Mouse (Mus musculus) kidney, embryonic 16.5 days (tissue): ENCODE measurements around the gene Pik3r6. TPM values are rescaled to one million over a fixed set of nuclear protein-coding genes. Genes with fewer than 3 reads are reported as not detected.

Experiments
- ATAC-seq: fragments of 200-750 bp; cut with Nextera tagmentation; 2 replicates; pipeline ENCODE4 v1.8.0; 2017; ENCODE audit warnings: moderate TSS enrichment; ENCODE audit not compliant: low FRiP score, low TSS enrichment
- H3K27ac ChIP-seq: fragments of 300-500 bp; sonication (generic); 2 replicates; pipeline ENCODE4 v1.5.1; 2014; ENCODE audit warnings: low read length
- H3K27me3 ChIP-seq: fragments of 300-500 bp; sonication (generic); 2 replicates; pipeline ENCODE4 v1.6.1; 2014; ENCODE audit warnings: low read length, control low read depth, mixed read lengths; ENCODE audit not compliant: insufficient read depth
- H3K36me3 ChIP-seq: fragments of 300-500 bp; sonication (generic); 2 replicates; pipeline ENCODE4 v1.6.1; 2014; ENCODE audit warnings: low read length, control low read depth, mixed read lengths; ENCODE audit not compliant: insufficient read depth
- H3K4me1 ChIP-seq: fragments of 300-500 bp; sonication (generic); 2 replicates; pipeline ENCODE4 v1.6.1; 2014; ENCODE audit warnings: low read length, control low read depth, mixed read lengths; ENCODE audit not compliant: insufficient read depth
- H3K4me2 ChIP-seq: fragments of 300-500 bp; sonication (generic); replicated peaks from 2 replicates; pipeline ENCODE4 v1.6.1; 2014; ENCODE audit warnings: low read depth, low read length
- H3K4me3 ChIP-seq: fragments of 300-500 bp; sonication (generic); 2 replicates; pipeline ENCODE4 v1.5.1; 2014; ENCODE audit warnings: mild to moderate bottlenecking, low read length
- H3K9ac ChIP-seq: fragments of 300-500 bp; sonication (generic); replicated peaks from 2 replicates; pipeline ENCODE4 v1.6.1; 2014; ENCODE audit warnings: low read length
- H3K9me3 ChIP-seq: fragments of 300-500 bp; sonication (generic); 2 replicates; pipeline ENCODE4 v1.6.1; 2016; ENCODE audit warnings: low read length, control low read depth
- WGBS: fragments of 180-500 bp; shearing (Covaris S2); extraction: QIAGEN DNeasy Blood & Tissue Kit; methylation state at CpG from one replicate; pipeline ENCODE4 v1.1.7; 2014; 5-methylcytosine and 5-hydroxymethylcytosine counted together
- polyA plus RNA-seq: library from polyadenylated mRNA; unstranded; fragments of >200 nt; fragmentation: Nextera tagmentation; extraction: Ambion mirVana; gene quantifications from 2 replicates; pipeline ENCODE4 v1.2.1, GENCODE M21; 2015

Pik3r6 gene
- polyA plus RNA-seq, 1 experiment from 2014 or later = 5.0 TPM

DNA sequence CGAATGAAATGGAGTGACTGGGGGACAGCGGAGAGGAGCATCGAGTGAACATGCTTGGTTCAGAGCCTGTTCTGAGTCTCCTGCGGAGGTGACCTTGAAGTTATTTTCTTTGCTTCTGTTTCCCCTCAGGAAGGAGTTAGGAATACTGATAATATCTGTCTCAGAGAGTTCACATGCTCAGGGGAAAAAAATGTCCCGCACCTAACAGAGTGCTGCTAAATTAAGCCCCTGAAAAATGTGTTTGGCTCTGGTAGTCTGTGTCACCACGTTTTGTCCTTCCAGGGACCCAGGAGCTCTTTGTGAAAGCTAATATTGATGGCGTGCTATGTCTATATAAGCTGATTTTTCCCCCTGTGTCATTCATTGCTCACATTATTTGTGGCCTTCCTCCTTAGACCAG is 42.4 kb downstream of the Pik3r6 start:
- H3K4me1 ChIP-seq = peaks cover 4% of the 10 kb centered on the region; the same call in 1 of the 2 replicates
- no peak overlapping the region for H3K4me2 ChIP-seq
- WGBS = 51% methylated on average over 7 of the region's 7 CpGs
- no peak overlapping the region for H3K9ac ChIP-seq
- H3K9me3 ChIP-seq = no peaks in the 10 kb centered on the region
- no peak overlapping the region for H3K27ac ChIP-seq
- no peak overlapping the region for H3K4me3 ChIP-seq
- H3K27me3 ChIP-seq = no peaks in the 10 kb centered on the region; the same call in 1 of the 2 replicates
- H3K36me3 ChIP-seq = no peaks in the 10 kb centered on the region
- ATAC-seq = no peak

DNA sequence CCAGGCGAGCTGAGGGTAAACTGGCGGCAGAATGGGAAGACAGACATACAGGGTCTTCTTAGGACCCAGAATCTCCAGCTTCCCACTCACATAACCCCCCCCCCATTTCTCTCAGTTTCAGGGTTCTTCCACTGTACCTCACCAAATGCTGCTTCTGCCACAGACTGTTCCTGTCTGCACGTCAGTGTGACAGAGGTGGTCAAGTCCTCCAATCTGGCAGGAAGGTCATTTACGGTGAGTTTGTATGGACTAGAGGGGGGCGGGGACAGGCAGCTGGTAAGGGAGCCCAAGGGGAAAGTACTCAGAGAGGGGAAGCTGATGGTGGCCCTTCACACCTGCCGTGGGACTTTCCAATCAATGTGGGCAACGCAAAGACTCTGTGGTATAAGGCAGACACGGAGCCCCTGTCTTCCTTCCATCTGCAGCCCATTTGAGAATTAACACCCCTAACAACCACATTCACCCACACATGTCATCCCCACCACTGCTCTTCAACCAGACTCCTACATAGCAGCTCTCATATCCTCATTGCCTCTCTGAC is 42.9 kb downstream of the Pik3r6 start:
- no peaks in the 10 kb centered on the region for H3K9me3 ChIP-seq
- WGBS = 76% methylated on average over 8 of the region's 8 CpGs
- no peaks in the 10 kb centered on the region; the same call in 1 of the 2 replicates for H3K27me3 ChIP-seq
- ATAC-seq = no peak
- H3K36me3 ChIP-seq = no peaks in the 10 kb centered on the region
- no peak overlapping the region for H3K27ac ChIP-seq
- H3K4me2 ChIP-seq = no peak overlapping the region
- H3K9ac ChIP-seq = no peak overlapping the region
- H3K4me3 ChIP-seq = no peak overlapping the region
- H3K4me1 ChIP-seq = peaks cover 4% of the 10 kb centered on the region; the same call in 1 of the 2 replicates

DNA sequence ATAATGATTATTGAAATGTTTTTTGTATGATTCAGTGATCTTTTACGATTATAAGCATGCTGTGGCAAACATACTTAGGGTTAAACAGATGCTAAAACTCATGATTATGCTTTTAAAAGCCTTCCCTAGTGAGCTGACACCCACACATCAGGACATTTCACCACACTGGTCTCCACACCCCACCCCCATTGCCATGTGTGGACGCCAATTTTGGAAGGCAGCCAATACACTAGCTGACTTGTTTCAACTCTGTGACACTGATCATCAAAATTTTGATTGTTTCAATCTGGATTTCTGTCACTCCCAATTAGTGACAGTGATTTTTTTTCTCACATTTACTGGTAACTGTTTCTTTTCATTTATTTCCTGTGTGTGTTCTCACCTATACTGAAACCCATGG is 44.7 kb downstream of the Pik3r6 start:
- ATAC-seq = no peak
- peaks cover 4% of the 10 kb centered on the region; the same call in 1 of the 2 replicates for H3K4me1 ChIP-seq
- H3K36me3 ChIP-seq = no peaks in the 10 kb centered on the region
- H3K9ac ChIP-seq = no peak overlapping the region
- H3K9me3 ChIP-seq = no peaks in the 10 kb centered on the region
- no peak overlapping the region for H3K27ac ChIP-seq
- no peaks in the 10 kb centered on the region; the same call in 1 of the 2 replicates for H3K27me3 ChIP-seq
- WGBS = 49% methylated on average over 2 of the region's 2 CpGs
- H3K4me3 ChIP-seq = no peak overlapping the region
- no peak overlapping the region for H3K4me2 ChIP-seq

DNA sequence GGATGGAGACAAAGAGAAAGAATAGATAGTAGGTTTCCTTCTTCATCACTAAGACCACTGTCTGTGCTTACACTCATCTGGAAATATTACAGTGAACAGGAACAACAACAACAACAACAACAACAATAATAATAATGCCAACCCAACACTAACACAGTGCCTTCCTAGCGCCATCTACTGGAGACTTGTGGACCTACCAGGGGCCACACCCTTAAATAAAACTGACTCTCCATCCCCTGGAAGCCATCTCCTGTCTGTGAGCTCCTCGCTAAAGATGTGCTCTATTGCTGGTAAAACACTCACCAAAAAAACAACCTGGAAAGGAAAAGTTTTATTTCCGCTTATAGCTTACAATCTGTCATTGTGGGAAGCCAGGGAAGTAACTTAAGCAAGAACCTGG is 46.8 kb downstream of the Pik3r6 start:
- Histone ChIP-seq H3K36me3 (no peaks in the 10 kb centered on the region), H3K4me3 (no peak overlapping the region), H3K27ac (no peak overlapping the region), H3K9me3 (no peaks in the 10 kb centered on the region), H3K4me1 (peaks cover 4% of the 10 kb centered on the region; the same call in 1 of the 2 replicates), H3K9ac (no peak overlapping the region), H3K27me3 (no peaks in the 10 kb centered on the region), H3K4me2 (no peak overlapping the region)
- no peak for ATAC-seq
- whole genome bisulfite sequencing = 58% methylated on average over 3 of the region's 3 CpGs

DNA sequence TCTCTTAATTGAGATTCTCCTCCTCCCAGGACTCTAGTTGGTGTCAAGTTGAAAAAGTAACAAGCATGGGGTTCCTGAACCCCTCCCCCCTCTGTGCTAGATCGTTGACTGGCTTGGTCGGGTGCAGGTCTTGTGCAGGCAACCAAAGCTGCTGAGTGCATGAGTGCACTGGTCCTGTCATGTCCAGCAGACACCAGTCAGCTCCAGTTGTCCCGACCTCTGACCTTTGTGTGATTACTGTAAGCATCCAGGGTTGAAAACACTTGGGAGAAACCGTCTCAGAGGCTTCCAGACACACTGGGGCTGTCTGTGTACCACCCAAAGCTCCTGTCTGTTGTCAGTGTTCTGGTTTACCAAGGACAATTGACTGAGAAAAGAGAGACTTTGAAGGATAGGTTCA is 47.5 kb downstream of the Pik3r6 start:
- Histone ChIP-seq H3K9me3 (no peaks in the 10 kb centered on the region), H3K36me3 (no peaks in the 10 kb centered on the region), H3K27me3 (no peaks in the 10 kb centered on the region), H3K4me2 (no peak overlapping the region), H3K27ac (no peak overlapping the region), H3K4me3 (no peak overlapping the region), H3K4me1 (no peaks in the 10 kb centered on the region; the same call in 1 of the 2 replicates), H3K9ac (no peak overlapping the region)
- ATAC-seq = 0 out of 2 replicates have a peak, but pooled peaks have one; percentile 23
- WGBS = 50% methylated on average over 4 of the region's 4 CpGs

DNA sequence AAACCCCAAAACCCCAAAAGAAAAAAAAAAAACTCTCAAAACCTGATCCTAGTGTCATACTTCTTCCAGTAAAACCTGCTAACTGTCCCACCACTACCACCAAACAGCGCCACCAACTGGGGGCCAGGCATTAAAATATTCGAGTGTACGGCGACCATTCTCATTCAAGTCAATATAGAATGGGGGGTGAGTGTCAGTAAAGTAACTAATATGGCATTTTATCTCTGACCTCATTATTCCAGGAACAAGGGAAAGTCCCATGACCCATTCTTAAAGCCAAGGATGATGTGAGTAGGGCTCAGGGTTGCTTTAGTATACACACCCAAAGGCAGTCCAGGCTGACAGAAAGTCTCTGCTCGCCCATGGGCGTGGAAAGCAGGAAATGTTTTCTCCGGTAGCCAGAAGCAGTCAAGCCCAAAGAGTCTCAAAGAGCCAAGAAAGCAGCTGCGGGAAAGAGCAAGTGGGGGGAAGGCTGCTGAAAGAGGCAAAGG is 51.2 kb downstream of the Pik3r6 start:
- no peak for ATAC-seq
- WGBS = 34% methylated on average over 8 of the region's 8 CpGs

DNA sequence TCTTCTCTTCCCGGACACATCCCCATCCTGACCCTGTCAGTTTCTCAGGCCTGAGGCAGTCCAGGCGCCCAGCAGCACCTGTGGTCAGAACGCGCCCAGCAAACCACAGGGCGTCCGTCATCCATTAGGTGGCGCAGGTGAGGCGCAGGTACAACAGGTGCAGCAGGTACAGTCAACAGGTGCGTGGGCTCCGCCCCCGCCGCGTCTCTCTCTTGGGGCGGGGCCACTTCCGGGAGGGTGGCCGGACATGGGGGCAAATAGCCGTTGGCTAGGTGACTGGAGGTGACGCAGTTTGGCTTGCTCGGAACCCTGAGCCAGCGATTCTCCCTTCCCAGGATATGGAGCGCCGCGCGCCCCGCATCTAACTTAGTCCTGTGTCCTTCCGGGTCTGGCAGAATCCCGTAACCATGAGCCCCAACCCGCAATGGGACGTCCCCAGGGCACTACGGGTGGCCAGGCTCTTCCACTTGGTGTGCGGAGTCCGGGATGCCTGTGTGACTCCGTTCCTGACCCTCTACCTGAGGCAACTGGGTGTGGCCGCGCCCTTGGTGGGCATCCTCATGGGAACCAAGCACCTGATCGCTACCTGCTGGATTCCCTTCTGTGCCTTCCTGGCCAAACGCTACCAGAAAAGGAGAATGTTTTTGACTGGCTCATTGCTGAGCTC is 53.2 kb downstream of the Pik3r6 start, which contains the start of gene Mfsd6l:
Gene Mfsd6l, plus strand, starts transcription at position 269 of the 667 bp plus-strand sequence.
- no peaks in the 10 kb centered on the region for H3K27me3 ChIP-seq
- H3K4me3 ChIP-seq = peak within 1 kb of the TSS; percentile 49
- H3K9me3 ChIP-seq = no peaks in the 10 kb centered on the region
- WGBS = 7% methylated on average over 37 of the region's 37 CpGs
- H3K36me3 ChIP-seq = no peaks in the 10 kb centered on the region
- ATAC-seq = peak; percentile 78
- no peak within 1 kb of the TSS for H3K27ac ChIP-seq
- H3K4me1 ChIP-seq = peaks cover 8% of the 10 kb centered on the region
- H3K4me2 ChIP-seq = peak within 1 kb of the TSS; percentile 56
- peak within 1 kb of the TSS; percentile 54 for H3K9ac ChIP-seq

More for the DNA sequence above, 51.2 kb downstream of the Pik3r6 start:
- no peak overlapping the region for H3K27ac ChIP-seq
- no peak overlapping the region for H3K4me3 ChIP-seq
- H3K36me3 ChIP-seq = no peaks in the 10 kb centered on the region
- no peaks in the 10 kb centered on the region for H3K9me3 ChIP-seq
- H3K9ac ChIP-seq = no peak overlapping the region
- H3K4me2 ChIP-seq = no peak overlapping the region
- no peaks in the 10 kb centered on the region for H3K27me3 ChIP-seq
- H3K4me1 ChIP-seq = peaks cover 8% of the 10 kb centered on the region

DNA sequence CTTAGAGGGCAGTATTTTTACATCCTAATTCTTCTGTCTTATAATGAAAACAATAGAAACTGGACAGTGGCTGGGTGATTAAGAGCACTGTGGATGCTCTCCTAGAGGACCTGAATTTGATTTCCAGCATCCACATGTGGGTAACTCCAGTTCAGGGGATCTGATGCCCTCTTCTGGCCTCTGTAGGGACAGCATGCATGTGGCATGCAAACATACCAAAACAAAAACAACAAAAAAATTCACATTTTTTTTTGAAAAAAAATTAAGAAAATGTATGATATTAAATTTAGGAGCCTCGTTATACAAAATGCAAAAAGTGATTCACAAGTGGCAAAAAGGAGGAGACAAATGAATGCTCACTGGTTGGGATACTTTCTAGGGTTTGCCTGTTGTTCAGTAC is 56.7 kb downstream of the Pik3r6 start:
- Histone ChIP-seq H3K27me3 (no peaks in the 10 kb centered on the region), H3K4me3 (no peak overlapping the region), H3K4me2 (no peak overlapping the region), H3K9ac (no peak overlapping the region), H3K27ac (no peak overlapping the region), H3K4me1 (peaks cover 8% of the 10 kb centered on the region), H3K9me3 (no peaks in the 10 kb centered on the region), H3K36me3 (no peaks in the 10 kb centered on the region)
- no peak for ATAC-seq
- WGBS = 47% methylated on average over 1 of the region's 1 CpGs

DNA sequence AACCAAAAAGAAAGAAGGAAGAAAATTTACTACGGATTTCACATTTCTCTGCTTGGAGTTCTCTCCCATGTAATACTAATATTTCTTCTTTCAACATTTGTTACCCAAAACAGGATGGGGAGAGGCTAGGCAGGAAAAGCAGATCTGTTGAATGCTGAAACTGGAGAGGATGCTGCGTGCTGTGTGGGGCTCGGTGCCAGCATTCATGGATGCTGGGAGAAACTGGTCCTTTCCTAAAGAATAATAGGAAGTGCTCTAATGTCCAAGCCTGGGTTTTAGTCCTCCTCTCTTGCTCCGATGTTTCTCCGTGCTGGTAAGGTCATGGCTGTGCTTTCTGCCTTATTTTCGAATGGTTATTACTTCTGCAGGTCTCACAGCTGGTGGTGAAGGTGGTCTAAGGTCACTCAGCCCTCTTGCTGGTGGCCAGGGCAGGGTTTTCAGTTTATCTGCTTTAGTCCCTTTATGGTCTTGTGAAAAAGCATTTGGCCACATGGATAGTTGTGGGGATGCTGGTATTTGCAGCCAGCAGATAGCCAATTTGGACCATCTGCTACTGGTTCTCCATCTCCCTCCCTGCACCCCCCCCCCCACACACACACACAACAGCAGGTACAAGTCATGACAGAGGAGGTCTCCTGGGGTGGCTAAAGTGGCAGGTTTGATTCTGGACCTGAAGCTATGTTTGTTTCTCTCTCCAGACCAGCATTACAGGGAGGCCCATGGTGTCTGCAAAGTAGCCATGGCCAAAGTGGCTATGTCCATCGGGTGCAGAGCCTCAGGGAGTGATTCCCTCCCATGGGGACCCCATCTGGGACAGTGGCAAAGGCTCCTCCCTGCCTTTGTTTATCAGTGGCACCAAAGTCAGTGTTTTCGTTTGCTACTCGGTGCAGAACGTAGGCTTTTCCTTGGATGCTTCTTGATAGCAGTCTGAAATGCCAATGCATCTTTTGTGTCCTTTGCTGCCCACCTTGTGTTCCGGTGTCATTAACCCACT is 59.4 kb downstream of the Pik3r6 start:
- H3K4me2 ChIP-seq = no peak overlapping the region
- H3K9me3 ChIP-seq = no peaks in the 10 kb centered on the region
- no peak overlapping the region for H3K4me3 ChIP-seq
- H3K27me3 ChIP-seq = no peaks in the 10 kb centered on the region
- H3K4me1 ChIP-seq = 0 out of 2 replicates have a peak, but pooled peaks cover 4% of the 10 kb centered on the region
- ATAC-seq = no peak
- H3K27ac ChIP-seq = no peak overlapping the region
- no peak overlapping the region for H3K9ac ChIP-seq
- WGBS = 70% methylated on average over 11 of the region's 11 CpGs
- no peaks in the 10 kb centered on the region for H3K36me3 ChIP-seq
